Mouse (Mus musculus) heart, adult 2 months (tissue): ENCODE results near the gene Rack1. TPM values are rescaled to one million over a fixed set of nuclear protein-coding genes. Genes with fewer than 3 reads are reported as not detected.

Experiments
- DNase-seq, 2 experiments: peaks; one replicate each; pipeline ENCODE4 v3.0.0; 2021
- H3K27ac ChIP-seq: fragments of 200-600 bp; 2 replicates; pipeline ENCODE4 v1.8.1; 2022
- H3K27me3 ChIP-seq: fragments of 200-500 bp; 2 replicates; pipeline ENCODE4 v1.6.1; 2012; ENCODE audit warnings: mild to moderate bottlenecking, low read length, inconsistent platforms, mixed read lengths; ENCODE audit not compliant: control insufficient read depth, insufficient read depth
- H3K36me3 ChIP-seq: fragments of 200-500 bp; 2 replicates; pipeline ENCODE4 v1.6.1; 2012; ENCODE audit warnings: low read length, inconsistent platforms; ENCODE audit not compliant: control insufficient read depth, insufficient read depth
- H3K4me1 ChIP-seq: fragments of 200-500 bp; 2 replicates; pipeline ENCODE4 v1.6.1; 2011; ENCODE audit warnings: low read length; ENCODE audit not compliant: control insufficient read depth, insufficient read depth
- H3K4me3 ChIP-seq: fragments of 200-600 bp; 2 replicates; pipeline ENCODE4 v1.8.1; 2022
- H3K79me2 ChIP-seq: fragments of 200-500 bp; replicated peaks from 2 replicates; pipeline ENCODE4 v1.6.1; 2012; ENCODE audit warnings: mild to moderate bottlenecking, inconsistent platforms, low read length, moderate library complexity, mixed read lengths; ENCODE audit not compliant: control insufficient read depth, insufficient read depth
- H3K9ac ChIP-seq: fragments of 200-500 bp; 2 replicates; pipeline ENCODE4 v1.6.1; 2012; ENCODE audit warnings: low read depth, mild to moderate bottlenecking, control low read depth, inconsistent platforms, low read length, mixed read lengths
- CTCF ChIP-seq: fragments of 200-600 bp; IDR thresholded peaks from 2 replicates; pipeline ENCODE4 v1.8.1; 2022; ENCODE audit warnings: antibody characterized with exemption, mild to moderate bottlenecking, moderate library complexity
- EP300 ChIP-seq: fragments of 200-500 bp; IDR thresholded peaks from 2 replicates; pipeline ENCODE4 v1.6.1; 2011; ENCODE audit warnings: low read depth, low read length, control low read depth; ENCODE audit not compliant: insufficient read depth
- POLR2A ChIP-seq: fragments of 200-500 bp; IDR thresholded peaks from 2 replicates; pipeline ENCODE4 v1.6.1; 2011; ENCODE audit warnings: mild to moderate bottlenecking, low read depth, low read length, control low read depth; ENCODE audit not compliant: insufficient read depth
- WGBS: fragments of 180-500 bp; shearing (Covaris S2); methylation state at CpG from one replicate; pipeline ENCODE4 v1.1.7; 2018; 5-methylcytosine and 5-hydroxymethylcytosine counted together
- intact Hi-C: fragments of 180-260 bp; cut with DNase I; formaldehyde crosslinking; loops from one replicate; pipeline ENCODE4 v1.15.1; 2025
- polyA plus RNA-seq: library from polyadenylated mRNA; depleted of rRNA; stranded (reverse); fragments of >200 nt; gene quantifications from 2 replicates; pipeline ENCODE4 v1.2.3, GENCODE M21; 2012; rRNA removed
- total RNA-seq, 2 experiments: library from RNA; stranded (reverse); gene quantifications; 2 replicates each; pipeline ENCODE4 v1.2.3; 2021

Rack1 gene
- total and polyA plus RNA-seq, 3 experiments = 337 to 867 (median 437) TPM

GRCm38 (mm10) chr11:48852190-48852589 is 52.1 kb downstream of the Rack1 start:
- WGBS = 71% methylated on average over 4 of the region's 4 CpGs
- H3K27me3 ChIP-seq = no peaks in the 10 kb centered on the region
- no peak overlapping the region for H3K9ac ChIP-seq
- H3K36me3 ChIP-seq = no peaks in the 10 kb centered on the region
- no peak for TF ChIP-seq EP300
- intact Hi-C loops = no loop called here
- no peak overlapping the region for H3K27ac ChIP-seq
- no peak for DNase-seq
- no peaks in the 10 kb centered on the region for H3K79me2 ChIP-seq
- H3K4me1 ChIP-seq = peaks cover 3% of the 10 kb centered on the region
- H3K4me3 ChIP-seq = no peak overlapping the region

GRCm38 (mm10) chr11:48852624-48853473 is 52.7 kb downstream of the Rack1 start:
- DNase-seq = no peak
- no peaks in the 10 kb centered on the region for H3K27me3 ChIP-seq
- peak overlapping the region; percentile 55 for H3K27ac ChIP-seq
- WGBS = 11% methylated on average over 23 of the region's 23 CpGs
- H3K79me2 ChIP-seq = no peaks in the 10 kb centered on the region
- H3K4me1 ChIP-seq = peaks cover 3% of the 10 kb centered on the region
- H3K4me3 ChIP-seq = peak overlapping the region; percentile 59
- H3K36me3 ChIP-seq = no peaks in the 10 kb centered on the region
- peak overlapping the region; percentile 86 for H3K9ac ChIP-seq
- intact Hi-C loops = loop anchor here (1.0 kb wide), 1 partner anchor 16 kb away; no protein-coding TSS in a partner anchor
- TF ChIP-seq CTCF (no peak), EP300 (no peak), POLR2A (no peak)

- Histone ChIP-seq H3K27ac (peak overlapping the region; percentile 64), H3K4me3 (peak overlapping the region; percentile 59), H3K27me3 (no peaks in the 10 kb centered on the region), H3K79me2 (no peaks in the 10 kb centered on the region), H3K4me1 (peaks cover 4% of the 10 kb centered on the region), H3K9ac (peak overlapping the region; percentile 86), H3K36me3 (no peaks in the 10 kb centered on the region)
- WGBS = 6% methylated on average over 31 of the region's 31 CpGs
- peak; percentile 51 for TF ChIP-seq CTCF
- 0 out of 2 replicates have a peak, but pooled peaks have one; percentile 43 for TF ChIP-seq POLR2A
- TF ChIP-seq EP300 = peak; percentile 87
- intact Hi-C loops = loop anchor here (1.0 kb wide), 1 partner anchor 16 kb away; no protein-coding TSS in a partner anchor
- DNase-seq = peak; percentile 90 to 95
Observed at GRCm38 (mm10) chr11:48853474-48854180, 53.5 kb downstream of the Rack1 start.

Other genes starting within 250 kb of the Rack1 start
- 10 to 100 TPM; 19.8 to 19.9 TPM for gene Trim41, start 17.0 kb downstream of the Rack1 start, total RNA-seq
- gene Trim41, start 17.0 kb downstream of the Rack1 start, polyA plus RNA-seq = 19.1 and 19.3 TPM in 2 replicates
- gene Trim7, start 25.8 kb downstream of the Rack1 start, total RNA-seq = 10 to 100 TPM; 18.2 to 18.4 TPM
- 27.9 and 32.6 TPM in 2 replicates for gene Trim7, start 25.8 kb downstream of the Rack1 start, polyA plus RNA-seq
- 1 to 10 TPM; 3.8 to 3.9 TPM for gene Gm12184, start 26.3 kb downstream of the Rack1 start, total RNA-seq
- gene Gm12184, start 26.3 kb downstream of the Rack1 start, polyA plus RNA-seq = 18.8 and 28.2 TPM in 2 replicates
- 10 to 100 TPM in 1 of 2 experiments, 1 to 10 TPM in 1; 9.9 to 13.5 TPM for gene Irgm1, start 71.4 kb downstream of the Rack1 start, total RNA-seq
- gene Irgm1, start 71.4 kb downstream of the Rack1 start, polyA plus RNA-seq = 10.0 and 17.2 TPM in 2 replicates
- 1 to 10 TPM; 1.4 to 1.5 TPM for gene Gm5431, start 101.9 kb downstream of the Rack1 start, total RNA-seq
- 0.20 and 0.67 TPM in 2 replicates for gene Gm5431, start 101.9 kb downstream of the Rack1 start, polyA plus RNA-seq
- gene Psme2b, start 145.9 kb downstream of the Rack1 start, total RNA-seq = 1 to 10 TPM; 2.8 to 5.0 TPM
- gene Psme2b, start 145.9 kb downstream of the Rack1 start, polyA plus RNA-seq = 3.1 and 6.6 TPM in 2 replicates
- not detected for gene Olfr56, start 178.6 kb downstream of the Rack1 start, total RNA-seq
- 0.10 and 0.18 TPM in 2 replicates for gene Olfr56, start 178.6 kb downstream of the Rack1 start, polyA plus RNA-seq
- 1 to 10 TPM; 4.3 to 5.1 TPM for gene 9930111J21Rik1, start 179.1 kb downstream of the Rack1 start, total RNA-seq
- 3.4 and 6.2 TPM in 2 replicates for gene 9930111J21Rik1, start 179.1 kb downstream of the Rack1 start, polyA plus RNA-seq
- gene Gm12185, start 191.9 kb downstream of the Rack1 start, total RNA-seq = 1 to 10 TPM; 1.1 to 1.8 TPM
- gene Gm12185, start 191.9 kb downstream of the Rack1 start, polyA plus RNA-seq = 0.29 and 0.78 TPM in 2 replicates
- gene Tgtp1, start 193.8 kb downstream of the Rack1 start, total RNA-seq = 1 to 10 TPM; 2.7 to 7.6 TPM
- 1.8 and 2.2 TPM in 2 replicates for gene Tgtp1, start 193.8 kb downstream of the Rack1 start, polyA plus RNA-seq